In the genomic region with DNA sequence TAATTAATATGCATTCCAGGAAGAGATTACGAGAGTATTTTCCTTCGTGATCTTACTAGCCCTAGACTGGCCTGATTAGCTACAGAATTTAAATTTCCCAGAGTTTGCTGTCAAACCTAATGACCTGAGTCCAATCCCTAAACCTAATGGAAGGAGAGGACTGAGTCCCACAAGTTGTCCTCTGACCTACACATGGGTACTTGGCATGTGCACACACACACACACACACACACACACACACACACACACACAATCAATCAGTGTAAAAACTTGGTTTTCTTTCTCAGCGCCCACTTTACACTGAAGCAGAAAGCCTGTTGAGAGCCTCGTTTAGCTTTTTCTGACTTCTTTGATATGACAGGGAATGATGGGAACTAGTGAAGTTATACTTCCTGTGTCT, we compare ENCODE assay signal across 8 mouse cellular contexts. TPM values are rescaled to one million over a fixed set of nuclear protein-coding genes. Genes with fewer than 3 reads are reported as not detected.
DNase-seq lines count a peak whose midpoint lies in the region; ATAC-seq lines count a peak whose summit lies in the region.

No protein-coding gene starts in this region.

- no peaks in the 10 kb centered on the region for H3K27me3 ChIP-seq in embryonic facial prominence, embryonic 10.5 days (replicated peaks; ENCODE audit: low read depth, poor library complexity, severe bottlenecking)
- H3K27me3 ChIP-seq in hindbrain, embryonic 13.5 days: no peaks in the 10 kb centered on the region
- H3K27me3 ChIP-seq in midbrain, embryonic 16.5 days (ENCODE audit: control insufficient read depth, insufficient read depth, low read depth, low read length): no peaks in the 10 kb centered on the region
- no peaks in the 10 kb centered on the region for H3K27me3 ChIP-seq in intestine, embryonic 16.5 days (replicated peaks; ENCODE audit: control insufficient read depth, insufficient read depth, low read length)

- peak; percentile 16; the same call in 1 of the 2 replicates for ATAC-seq in hindbrain, embryonic 13.5 days (ENCODE audit: low FRiP score)
- ATAC-seq in midbrain, embryonic 16.5 days: no peak
- no peak for ATAC-seq in intestine, embryonic 16.5 days

- no peak overlapping the region for H3K4me2 ChIP-seq in hindbrain, embryonic 13.5 days
- no peak overlapping the region for H3K4me2 ChIP-seq in midbrain, embryonic 16.5 days (ENCODE audit: low read length)
- H3K4me2 ChIP-seq in intestine, embryonic 16.5 days (ENCODE audit: low read depth, low read length): no peak overlapping the region

- H3K4me1 ChIP-seq in embryonic facial prominence, embryonic 10.5 days: peaks cover 13% of the 10 kb centered on the region
- peaks cover 27% of the 10 kb centered on the region for H3K4me1 ChIP-seq in hindbrain, embryonic 13.5 days (replicated peaks)
- H3K4me1 ChIP-seq in midbrain, embryonic 16.5 days (ENCODE audit: control insufficient read depth, insufficient read depth, low read length): peaks cover 7% of the 10 kb centered on the region
- peaks cover 6% of the 10 kb centered on the region; the same call in 1 of the 2 replicates for H3K4me1 ChIP-seq in intestine, embryonic 16.5 days (ENCODE audit: control insufficient read depth, insufficient read depth, low read length)

- WGBS in embryonic facial prominence, embryonic 10.5 days: 68% methylated on average over 4 of the region's 4 CpGs
- WGBS in hindbrain, embryonic 13.5 days: 17% methylated on average over 4 of the region's 4 CpGs
- WGBS in midbrain, embryonic 16.5 days: 11% methylated on average over 4 of the region's 4 CpGs
- 71% methylated on average over 4 of the region's 4 CpGs for WGBS in intestine, embryonic 16.5 days

- H3K4me3 ChIP-seq in embryonic facial prominence, embryonic 10.5 days: no peak overlapping the region
- no peak overlapping the region for H3K4me3 ChIP-seq in hindbrain, embryonic 13.5 days
- H3K4me3 ChIP-seq in midbrain, embryonic 16.5 days (ENCODE audit: low read depth, low read length): no peak overlapping the region
- no peak overlapping the region for H3K4me3 ChIP-seq in intestine, embryonic 16.5 days (ENCODE audit: low read length)

- no peak overlapping the region for H3K9ac ChIP-seq in hindbrain, embryonic 13.5 days
- H3K9ac ChIP-seq in midbrain, embryonic 16.5 days (ENCODE audit: low read depth, low read length): no peak overlapping the region
- H3K9ac ChIP-seq in intestine, embryonic 16.5 days (ENCODE audit: low read depth, low read length): no peak overlapping the region

- H3K36me3 ChIP-seq in embryonic facial prominence, embryonic 10.5 days (replicated peaks): peaks cover 14% of the 10 kb centered on the region
- H3K36me3 ChIP-seq in hindbrain, embryonic 13.5 days: no peaks in the 10 kb centered on the region
- no peaks in the 10 kb centered on the region for H3K36me3 ChIP-seq in midbrain, embryonic 16.5 days (ENCODE audit: control insufficient read depth, insufficient read depth, low read length)
- H3K36me3 ChIP-seq in intestine, embryonic 16.5 days (ENCODE audit: control insufficient read depth, insufficient read depth, low read length): no peaks in the 10 kb centered on the region

- H3K27ac ChIP-seq in embryonic facial prominence, embryonic 10.5 days (replicated peaks): 0 out of 2 replicates have a peak overlapping the region, but pooled peaks have one; percentile 19
- H3K27ac ChIP-seq in hindbrain, embryonic 13.5 days: peak overlapping the region; percentile 78
- H3K27ac ChIP-seq in midbrain, embryonic 16.5 days (ENCODE audit: low read length): peak overlapping the region; percentile 60
- no peak overlapping the region for H3K27ac ChIP-seq in intestine, embryonic 16.5 days (ENCODE audit: low read length)

- peaks cover 4% of the 10 kb centered on the region; the same call in 1 of the 2 replicates for H3K9me3 ChIP-seq in embryonic facial prominence, embryonic 10.5 days
- H3K9me3 ChIP-seq in hindbrain, embryonic 13.5 days: no peaks in the 10 kb centered on the region; the same call in 1 of the 2 replicates
- H3K9me3 ChIP-seq in midbrain, embryonic 16.5 days (replicated peaks; ENCODE audit: control insufficient read depth, low read length, poor library complexity, severe bottlenecking): no peaks in the 10 kb centered on the region
- H3K9me3 ChIP-seq in intestine, embryonic 16.5 days (ENCODE audit: control insufficient read depth, low read length): no peaks in the 10 kb centered on the region

- peak; percentile 24 for DNase-seq in embryo, embryonic 9.5 days (ENCODE audit: extremely low spot score)
- DNase-seq in embryo, embryonic 11 days: no peak
- no peak for DNase-seq in embryonic facial prominence, embryonic 10.5 days (ENCODE audit: low spot score)
- DNase-seq in right cerebral cortex, postnatal 14 days: no peak
- no peak for DNase-seq in adrenal gland, adult 8-10 months

RNA-seq across cellular contexts. Expression of a gene that starts 41.1 kb away (rescaled TPM):
- 81.1 and 82.7 TPM in 2 replicates for polyA plus RNA-seq in embryonic facial prominence, embryonic 10.5 days (2016; fragmentation: Nextera tagmentation; extraction: Ambion mirVana)
- polyA plus RNA-seq in hindbrain, embryonic 13.5 days (2015; fragmentation: Nextera tagmentation; extraction: Ambion mirVana): 123 and 126 TPM in 2 replicates
- 137 and 144 TPM in 2 replicates for polyA plus RNA-seq in midbrain, embryonic 16.5 days (2015; fragmentation: Nextera tagmentation; extraction: Ambion mirVana)
- total RNA-seq in adrenal gland, adult 8-10 months (2022): 100 to 1,000 TPM; 150 to 167 (median 158) TPM
- 29.0 and 53.6 TPM in 2 replicates for polyA plus RNA-seq in intestine, embryonic 16.5 days (2015; fragmentation: Nextera tagmentation; extraction: Ambion mirVana)
